Mouse (Mus musculus): ENCODE measurements around the gene Vil1. TPM values are rescaled to one million over a fixed set of nuclear protein-coding genes. Genes with fewer than 3 reads are reported as not detected.

The Vil1 gene
- polyA plus RNA-seq, 1 experiment from 2014 or later, result 0.24 TPM

- no peak for ATAC-seq (ENCODE audit: insufficient number of reproducible peaks, insufficient read depth, low FRiP score, low TSS enrichment)
- no peak overlapping the region for H3K9ac ChIP-seq
- no peaks in the 10 kb centered on the region for H3K27me3 ChIP-seq
- H3K36me3 ChIP-seq, result no peaks in the 10 kb centered on the region
- WGBS, result 27% methylated on average over 8 of the region's 8 CpGs
- no peaks in the 10 kb centered on the region for H3K9me3 ChIP-seq
- peaks cover 8% of the 10 kb centered on the region; the same call in 1 of the 2 replicates for H3K4me1 ChIP-seq
- no peak overlapping the region for H3K4me3 ChIP-seq
- no peak overlapping the region for H3K4me2 ChIP-seq (replicated peaks)
- no peak overlapping the region for H3K27ac ChIP-seq
Measured at GRCm38 (mm10) chr1:74423147-74423546, 14.0 kb downstream of the Vil1 start.

GRCm38 (mm10) chr1:74425845-74426244 is 16.7 kb downstream of the Vil1 start:
- no peaks in the 10 kb centered on the region for H3K9me3 ChIP-seq
- peaks cover 8% of the 10 kb centered on the region; the same call in 1 of the 2 replicates for H3K4me1 ChIP-seq
- no peak overlapping the region for H3K4me2 ChIP-seq (replicated peaks)
- ATAC-seq (ENCODE audit: insufficient number of reproducible peaks, insufficient read depth, low FRiP score, low TSS enrichment), result no peak
- H3K27me3 ChIP-seq, result no peaks in the 10 kb centered on the region
- WGBS, result 65% methylated on average over 7 of the region's 7 CpGs
- H3K9ac ChIP-seq, result no peak overlapping the region
- no peak overlapping the region for H3K27ac ChIP-seq
- no peaks in the 10 kb centered on the region for H3K36me3 ChIP-seq
- no peak overlapping the region for H3K4me3 ChIP-seq

GRCm38 (mm10) chr1:74433220-74433619 is 24.0 kb downstream of the Vil1 start:
- ATAC-seq (ENCODE audit: insufficient number of reproducible peaks, insufficient read depth, low FRiP score, low TSS enrichment), result no peak
- H3K4me3 ChIP-seq, result no peak overlapping the region
- no peaks in the 10 kb centered on the region for H3K9me3 ChIP-seq
- no peaks in the 10 kb centered on the region for H3K4me1 ChIP-seq
- peaks cover 34% of the 10 kb centered on the region for H3K36me3 ChIP-seq
- no peak overlapping the region for H3K4me2 ChIP-seq (replicated peaks)
- H3K27ac ChIP-seq, result no peak overlapping the region
- no peak overlapping the region for H3K9ac ChIP-seq
- WGBS, result 90% methylated on average over 6 of the region's 6 CpGs
- H3K27me3 ChIP-seq, result no peaks in the 10 kb centered on the region

- Histone ChIP-seq H3K9me3 (no peaks in the 10 kb centered on the region), H3K4me2 (replicated peaks) (no peak overlapping the region), H3K9ac (no peak overlapping the region), H3K27ac (no peak overlapping the region), H3K36me3 (peaks cover 46% of the 10 kb centered on the region), H3K4me3 (no peak overlapping the region), H3K4me1 (no peaks in the 10 kb centered on the region), H3K27me3 (no peaks in the 10 kb centered on the region)
- WGBS, result 69% methylated on average over 5 of the region's 5 CpGs
- no peak for ATAC-seq (ENCODE audit: insufficient number of reproducible peaks, insufficient read depth, low FRiP score, low TSS enrichment)
Measured at GRCm38 (mm10) chr1:74434596-74434995, 25.4 kb downstream of the Vil1 start.

GRCm38 (mm10) chr1:74435563-74435962 is 26.4 kb downstream of the Vil1 start:
- Histone ChIP-seq H3K4me1 (no peaks in the 10 kb centered on the region), H3K4me3 (no peak overlapping the region), H3K27ac (no peak overlapping the region), H3K36me3 (peaks cover 53% of the 10 kb centered on the region), H3K4me2 (replicated peaks) (no peak overlapping the region), H3K27me3 (no peaks in the 10 kb centered on the region), H3K9me3 (no peaks in the 10 kb centered on the region), H3K9ac (no peak overlapping the region)
- no peak for ATAC-seq (ENCODE audit: insufficient number of reproducible peaks, insufficient read depth, low FRiP score, low TSS enrichment)
- 83% methylated on average over 6 of the region's 6 CpGs for WGBS

GRCm38 (mm10) chr1:74437702-74438427 is 28.7 kb downstream of the Vil1 start:
- WGBS, result 83% methylated on average over 8 of the region's 8 CpGs
- Histone ChIP-seq H3K4me2 (replicated peaks) (no peak overlapping the region), H3K27me3 (no peaks in the 10 kb centered on the region), H3K4me3 (no peak overlapping the region), H3K27ac (no peak overlapping the region), H3K4me1 (no peaks in the 10 kb centered on the region), H3K9ac (no peak overlapping the region), H3K9me3 (no peaks in the 10 kb centered on the region), H3K36me3 (peaks cover 67% of the 10 kb centered on the region)
- ATAC-seq (ENCODE audit: insufficient number of reproducible peaks, insufficient read depth, low FRiP score, low TSS enrichment), result no peak

GRCm38 (mm10) chr1:74439166-74439876 is 30.1 kb downstream of the Vil1 start:
- no peak overlapping the region for H3K4me2 ChIP-seq (replicated peaks)
- no peak for ATAC-seq (ENCODE audit: insufficient number of reproducible peaks, insufficient read depth, low FRiP score, low TSS enrichment)
- peaks cover 64% of the 10 kb centered on the region for H3K36me3 ChIP-seq

GRCm38 (mm10) chr1:74444538-74444937 is 35.4 kb downstream of the Vil1 start:
- Histone ChIP-seq H3K9ac (no peak overlapping the region), H3K27ac (no peak overlapping the region), H3K4me1 (no peaks in the 10 kb centered on the region), H3K4me3 (no peak overlapping the region), H3K9me3 (no peaks in the 10 kb centered on the region), H3K27me3 (no peaks in the 10 kb centered on the region), H3K36me3 (peaks cover 63% of the 10 kb centered on the region), H3K4me2 (replicated peaks) (no peak overlapping the region)
- no peak for ATAC-seq (ENCODE audit: insufficient number of reproducible peaks, insufficient read depth, low FRiP score, low TSS enrichment)
- 92% methylated on average over 2 of the region's 2 CpGs for WGBS

More at GRCm38 (mm10) chr1:74439166-74439876, 30.1 kb downstream of the Vil1 start:
- Histone ChIP-seq H3K9me3 (no peaks in the 10 kb centered on the region), H3K9ac (no peak overlapping the region), H3K27me3 (no peaks in the 10 kb centered on the region), H3K4me3 (no peak overlapping the region), H3K27ac (no peak overlapping the region), H3K4me1 (no peaks in the 10 kb centered on the region)
- 93% methylated on average over 19 of the region's 19 CpGs for WGBS

GRCm38 (mm10) chr1:74452611-74453045 is 43.5 kb downstream of the Vil1 start:
- Histone ChIP-seq H3K9ac (no peak overlapping the region), H3K9me3 (no peaks in the 10 kb centered on the region), H3K4me2 (replicated peaks) (no peak overlapping the region), H3K4me3 (no peak overlapping the region), H3K27me3 (no peaks in the 10 kb centered on the region), H3K27ac (no peak overlapping the region), H3K36me3 (peaks cover 73% of the 10 kb centered on the region), H3K4me1 (no peaks in the 10 kb centered on the region)
- WGBS, result 60% methylated on average over 4 of the region's 4 CpGs
- no peak for ATAC-seq (ENCODE audit: insufficient number of reproducible peaks, insufficient read depth, low FRiP score, low TSS enrichment)

GRCm38 (mm10) chr1:74460273-74460672 is 51.1 kb downstream of the Vil1 start:
- Histone ChIP-seq H3K4me3 (no peak overlapping the region), H3K4me2 (replicated peaks) (no peak overlapping the region), H3K27ac (no peak overlapping the region), H3K9me3 (no peaks in the 10 kb centered on the region), H3K4me1 (no peaks in the 10 kb centered on the region), H3K36me3 (peaks cover 44% of the 10 kb centered on the region), H3K9ac (no peak overlapping the region), H3K27me3 (no peaks in the 10 kb centered on the region)
- 64% methylated on average over 2 of the region's 2 CpGs for WGBS
- no peak for ATAC-seq (ENCODE audit: insufficient number of reproducible peaks, insufficient read depth, low FRiP score, low TSS enrichment)

Data from embryonic facial prominence, embryonic 12.5 days (tissue).